Mouse (Mus musculus) heart, adult 2 months (tissue): ENCODE measurements around the gene Naa16. TPM values are rescaled to one million over a fixed set of nuclear protein-coding genes. Genes with fewer than 3 reads are reported as not detected.

Experiments
- DNase-seq, 2 experiments: peaks; one replicate each; pipeline ENCODE4 v3.0.0; 2021
- H3K27ac ChIP-seq: fragments of 200-600 bp; 2 replicates; pipeline ENCODE4 v1.8.1; 2022
- H3K27me3 ChIP-seq: fragments of 200-500 bp; 2 replicates; pipeline ENCODE4 v1.6.1; 2012; ENCODE audit warnings: mild to moderate bottlenecking, low read length, inconsistent platforms, mixed read lengths; ENCODE audit not compliant: control insufficient read depth, insufficient read depth
- H3K36me3 ChIP-seq: fragments of 200-500 bp; 2 replicates; pipeline ENCODE4 v1.6.1; 2012; ENCODE audit warnings: low read length, inconsistent platforms; ENCODE audit not compliant: control insufficient read depth, insufficient read depth
- H3K4me1 ChIP-seq: fragments of 200-500 bp; 2 replicates; pipeline ENCODE4 v1.6.1; 2011; ENCODE audit warnings: low read length; ENCODE audit not compliant: control insufficient read depth, insufficient read depth
- H3K4me3 ChIP-seq: fragments of 200-600 bp; 2 replicates; pipeline ENCODE4 v1.8.1; 2022
- H3K79me2 ChIP-seq: fragments of 200-500 bp; replicated peaks from 2 replicates; pipeline ENCODE4 v1.6.1; 2012; ENCODE audit warnings: mild to moderate bottlenecking, inconsistent platforms, low read length, moderate library complexity, mixed read lengths; ENCODE audit not compliant: control insufficient read depth, insufficient read depth
- H3K9ac ChIP-seq: fragments of 200-500 bp; 2 replicates; pipeline ENCODE4 v1.6.1; 2012; ENCODE audit warnings: low read depth, mild to moderate bottlenecking, control low read depth, inconsistent platforms, low read length, mixed read lengths
- CTCF ChIP-seq: fragments of 200-600 bp; IDR thresholded peaks from 2 replicates; pipeline ENCODE4 v1.8.1; 2022; ENCODE audit warnings: antibody characterized with exemption, mild to moderate bottlenecking, moderate library complexity
- EP300 ChIP-seq: fragments of 200-500 bp; IDR thresholded peaks from 2 replicates; pipeline ENCODE4 v1.6.1; 2011; ENCODE audit warnings: low read depth, low read length, control low read depth; ENCODE audit not compliant: insufficient read depth
- POLR2A ChIP-seq: fragments of 200-500 bp; IDR thresholded peaks from 2 replicates; pipeline ENCODE4 v1.6.1; 2011; ENCODE audit warnings: mild to moderate bottlenecking, low read depth, low read length, control low read depth; ENCODE audit not compliant: insufficient read depth
- WGBS: fragments of 180-500 bp; shearing (Covaris S2); methylation state at CpG from one replicate; pipeline ENCODE4 v1.1.7; 2018; 5-methylcytosine and 5-hydroxymethylcytosine counted together
- intact Hi-C: fragments of 180-260 bp; cut with DNase I; formaldehyde crosslinking; loops from one replicate; pipeline ENCODE4 v1.15.1; 2025
- polyA plus RNA-seq: library from polyadenylated mRNA; depleted of rRNA; stranded (reverse); fragments of >200 nt; gene quantifications from 2 replicates; pipeline ENCODE4 v1.2.3, GENCODE M21; 2012
- total RNA-seq, 2 experiments: library from RNA; stranded (reverse); gene quantifications; 2 replicates each; pipeline ENCODE4 v1.2.3; 2021

Gene Naa16
- total and polyA plus RNA-seq, 3 experiments = 1.8 to 9.7 (median 7.9) TPM

DNA sequence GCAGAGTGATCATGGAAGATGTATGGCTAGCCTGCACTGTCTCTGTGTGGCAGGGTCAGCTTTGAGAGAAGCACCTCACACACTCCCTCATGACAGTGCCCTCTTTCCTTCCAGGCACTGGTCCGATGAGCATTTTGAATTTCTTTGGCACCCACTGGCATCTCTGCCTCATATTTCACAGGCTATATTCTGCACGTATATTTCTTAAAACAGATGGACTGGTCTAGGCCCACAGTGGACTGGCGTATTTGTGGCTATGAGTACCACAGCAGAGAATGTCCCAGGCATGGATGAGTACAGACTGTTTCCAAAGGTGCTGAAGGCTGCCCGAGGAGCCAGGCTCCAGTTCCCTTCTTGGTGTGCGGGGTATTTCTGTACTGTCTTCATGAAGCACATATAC lies 68.7 kb downstream of the Naa16 start:
- Histone ChIP-seq H3K36me3 (no peaks in the 10 kb centered on the region), H3K4me1 (no peaks in the 10 kb centered on the region), H3K4me3 (no peak overlapping the region), H3K79me2 (no peaks in the 10 kb centered on the region), H3K27me3 (no peaks in the 10 kb centered on the region), H3K9ac (no peak overlapping the region), H3K27ac (no peak overlapping the region)
- intact Hi-C loops = loop anchor here (2.0 to 10.0 kb wide), 3 partner anchors 19 to 477 kb away; partner anchors contain the start of gene Vwa8
- 86% methylated on average over 5 of the region's 5 CpGs for WGBS
- TF ChIP-seq CTCF = no peak
- no peak for TF ChIP-seq POLR2A
- no peak for TF ChIP-seq EP300
- no peak for DNase-seq

DNA sequence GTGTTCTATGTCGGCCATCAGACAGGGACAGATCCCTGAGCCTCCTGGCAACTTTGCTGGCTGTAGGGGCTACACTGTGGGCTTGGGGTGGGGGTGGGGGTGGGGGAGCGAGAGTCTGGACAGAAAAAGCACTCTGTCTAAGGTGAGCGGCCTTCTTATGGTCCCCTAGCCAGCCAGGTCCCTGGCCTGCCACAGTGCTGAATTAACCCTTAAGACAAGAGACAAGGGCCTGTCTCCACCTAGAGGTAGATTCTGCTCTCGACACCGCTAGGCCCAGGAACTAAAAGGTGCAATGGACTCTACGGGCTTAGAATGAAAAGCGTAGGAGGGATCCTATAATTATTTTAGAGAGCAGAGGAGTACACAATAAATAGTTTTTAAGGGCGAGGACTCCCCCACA lies 69.4 kb downstream of the Naa16 start:
- H3K4me1 ChIP-seq = no peaks in the 10 kb centered on the region
- intact Hi-C loops = loop anchor here (2.0 to 10.0 kb wide), 3 partner anchors 18 to 476 kb away; partner anchors contain the start of gene Vwa8
- H3K79me2 ChIP-seq = no peaks in the 10 kb centered on the region
- no peak overlapping the region for H3K27ac ChIP-seq
- no peak for DNase-seq
- peak; percentile 77 for TF ChIP-seq CTCF
- peak; percentile 72; the same call in 1 of the 2 replicates for TF ChIP-seq EP300
- no peak for TF ChIP-seq POLR2A
- H3K4me3 ChIP-seq = no peak overlapping the region
- no peaks in the 10 kb centered on the region for H3K27me3 ChIP-seq
- H3K9ac ChIP-seq = no peak overlapping the region
- 37% methylated on average over 8 of the region's 8 CpGs for WGBS
- no peaks in the 10 kb centered on the region for H3K36me3 ChIP-seq

DNA sequence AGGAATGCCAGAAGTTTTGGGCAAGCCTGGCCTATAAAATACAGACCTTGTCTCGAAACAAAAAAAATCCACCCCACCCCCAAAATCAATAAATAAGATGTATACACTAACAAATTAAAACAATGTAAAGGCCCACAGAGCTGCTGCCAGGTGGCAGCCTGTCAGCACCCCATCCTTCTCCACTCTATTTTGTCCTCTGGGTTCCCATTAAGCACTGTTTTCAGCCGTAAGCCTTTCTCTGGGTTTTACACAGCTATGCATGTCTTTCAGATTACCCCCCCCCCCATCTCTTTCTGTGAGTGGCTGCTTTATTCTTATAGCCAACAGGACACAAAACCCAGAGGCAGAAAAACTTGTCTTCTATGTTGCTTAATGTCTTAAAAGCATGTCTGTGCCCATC lies 73.0 kb downstream of the Naa16 start:
- Histone ChIP-seq H3K27ac (no peak overlapping the region), H3K9ac (no peak overlapping the region), H3K4me1 (no peaks in the 10 kb centered on the region; the same call in 1 of the 2 replicates), H3K79me2 (no peaks in the 10 kb centered on the region), H3K27me3 (no peaks in the 10 kb centered on the region), H3K36me3 (no peaks in the 10 kb centered on the region), H3K4me3 (no peak overlapping the region)
- WGBS = 98% methylated on average over 2 of the region's 2 CpGs
- TF ChIP-seq POLR2A = no peak
- no peak for TF ChIP-seq CTCF
- no peak for TF ChIP-seq EP300
- intact Hi-C loops = no loop called here
- no peak for DNase-seq

DNA sequence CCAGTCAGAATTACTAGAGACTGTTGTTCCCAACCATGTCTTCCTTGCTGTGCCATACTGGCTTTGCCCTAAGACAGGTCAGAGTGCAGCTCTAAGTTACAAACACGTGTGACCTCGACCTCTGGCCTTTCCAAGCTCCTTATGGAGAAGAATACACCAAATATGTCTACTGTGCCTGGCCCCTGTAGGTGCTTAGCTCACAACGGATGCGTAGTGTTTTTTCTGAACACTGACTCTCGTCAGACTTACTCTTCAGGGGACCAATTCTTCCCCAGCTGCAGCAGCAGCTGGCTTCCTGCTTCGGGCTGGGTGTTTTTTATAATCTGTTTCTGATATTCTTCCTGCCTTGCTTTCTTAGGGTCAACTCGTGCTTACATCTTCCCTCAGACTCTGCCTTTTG lies 74.7 kb downstream of the Naa16 start:
- Histone ChIP-seq H3K79me2 (no peaks in the 10 kb centered on the region), H3K36me3 (no peaks in the 10 kb centered on the region), H3K4me3 (no peak overlapping the region), H3K9ac (no peak overlapping the region), H3K27me3 (no peaks in the 10 kb centered on the region), H3K27ac (no peak overlapping the region), H3K4me1 (no peaks in the 10 kb centered on the region; the same call in 1 of the 2 replicates)
- WGBS = 46% methylated on average over 7 of the region's 7 CpGs
- no peak for TF ChIP-seq POLR2A
- intact Hi-C loops = no loop called here
- DNase-seq = no peak

DNA sequence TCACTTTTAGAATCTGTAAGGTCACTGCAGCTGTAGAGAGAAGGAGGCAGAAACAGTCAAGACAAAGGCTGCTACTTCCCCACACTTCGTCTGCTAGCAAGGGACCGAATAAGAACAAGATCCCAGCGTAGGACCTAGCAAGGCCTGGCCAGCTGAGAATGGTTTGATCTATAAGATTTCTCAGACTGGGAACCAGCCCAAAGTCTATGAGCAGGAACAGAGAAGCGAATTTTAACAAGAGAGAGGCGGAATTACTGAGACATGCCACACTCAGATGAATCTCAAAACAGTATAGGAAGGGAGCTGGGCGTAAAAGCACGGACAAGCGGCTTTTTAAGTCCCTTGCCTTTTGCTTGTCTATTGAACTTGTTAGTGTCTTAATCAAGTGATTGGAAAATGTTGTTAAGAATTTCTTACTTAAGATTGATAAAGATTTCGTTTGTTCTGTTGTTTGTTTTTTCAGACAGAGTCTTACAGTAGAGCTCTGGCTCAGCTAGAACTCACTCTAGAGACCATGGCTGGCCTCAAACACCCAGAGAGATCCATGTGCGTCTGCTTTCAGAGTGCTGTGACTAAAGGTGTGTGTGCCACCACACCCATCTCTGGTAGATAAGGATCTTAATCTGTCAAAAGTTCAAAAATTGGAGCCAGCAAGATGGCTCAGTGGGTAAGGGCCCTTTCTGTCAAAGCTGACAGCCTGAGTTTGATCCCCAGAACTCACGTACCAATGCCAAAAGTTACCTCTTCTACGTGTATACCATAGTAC lies 76.2 kb downstream of the Naa16 start:
- no peak for DNase-seq
- Histone ChIP-seq H3K36me3 (no peaks in the 10 kb centered on the region), H3K79me2 (no peaks in the 10 kb centered on the region), H3K27me3 (no peaks in the 10 kb centered on the region), H3K4me1 (no peaks in the 10 kb centered on the region; the same call in 1 of the 2 replicates), H3K27ac (no peak overlapping the region), H3K9ac (no peak overlapping the region), H3K4me3 (no peak overlapping the region)
- intact Hi-C loops = no loop called here
- 90% methylated on average over 12 of the region's 12 CpGs for WGBS
- no peak for TF ChIP-seq POLR2A
- no peak for TF ChIP-seq CTCF
- TF ChIP-seq EP300 = no peak

DNA sequence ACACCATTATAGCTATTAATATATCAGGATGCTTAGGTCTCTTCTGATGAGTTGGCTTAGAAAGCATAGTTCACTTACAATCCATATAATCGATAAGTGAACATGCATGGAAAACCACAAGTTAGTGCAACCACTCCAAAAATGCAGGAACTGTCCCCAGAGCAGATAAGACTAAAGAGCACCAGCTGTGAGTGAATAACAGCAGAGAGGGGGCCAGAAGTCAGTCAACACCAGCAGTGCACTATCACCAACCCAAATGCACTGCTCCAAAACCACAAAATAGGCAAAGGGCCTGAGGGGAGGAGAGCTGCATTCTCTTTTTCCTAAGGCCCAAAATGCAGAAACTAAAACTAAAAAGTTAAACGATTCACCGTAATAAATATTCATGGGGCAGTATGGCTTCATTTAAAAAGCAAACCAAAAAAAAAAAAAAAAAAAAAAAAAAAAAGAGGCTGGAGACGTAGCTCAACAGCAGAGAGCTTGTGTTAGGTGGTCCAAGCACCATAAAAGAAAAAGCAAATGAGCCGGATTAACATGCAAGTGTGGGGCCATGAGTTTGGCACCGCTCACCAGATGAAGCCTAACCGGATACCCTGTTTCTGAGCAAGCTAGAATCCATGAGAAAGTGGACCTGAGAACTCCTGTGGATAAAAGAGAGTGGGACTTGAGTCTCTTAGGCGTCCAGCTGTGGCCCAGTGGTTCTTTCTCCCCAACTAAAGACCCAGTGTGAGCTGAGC lies 77.0 kb downstream of the Naa16 start:
- H3K4me3 ChIP-seq = no peak overlapping the region
- intact Hi-C loops = no loop called here
- no peaks in the 10 kb centered on the region; the same call in 1 of the 2 replicates for H3K4me1 ChIP-seq
- no peak overlapping the region for H3K27ac ChIP-seq
- no peaks in the 10 kb centered on the region for H3K79me2 ChIP-seq
- WGBS = 72% methylated on average over 8 of the region's 8 CpGs
- no peaks in the 10 kb centered on the region for H3K36me3 ChIP-seq
- TF ChIP-seq EP300 (0 out of 2 replicates have a peak, but pooled peaks have one; percentile 37), POLR2A (no peak)
- H3K9ac ChIP-seq = no peak overlapping the region
- no peaks in the 10 kb centered on the region for H3K27me3 ChIP-seq
- no peak for DNase-seq
